Mouse (Mus musculus) liver, embryonic 14.5 days (tissue): ENCODE results near the gene Mnd1. TPM values are rescaled to one million over a fixed set of nuclear protein-coding genes. Genes with fewer than 3 reads are reported as not detected.
A peak's percentile ranks its signal among the peaks of the same experiment; 100 is the strongest.

Experiments used
- ATAC-seq: fragments of 200-750 bp; cut with Nextera tagmentation; 2 replicates; pipeline ENCODE4 v1.8.0; 2017; ENCODE audit warnings: moderate number of reproducible peaks, mild to moderate bottlenecking, moderate library complexity; ENCODE audit not compliant: insufficient read depth
- DNase-seq, 3 experiments: peaks; one replicate each; pipeline ENCODE4 v3.0.0-alpha.2; 2012 to 2013; ENCODE audit warnings: low read depth in 3 of 3, low spot score in 3 of 3
- H3K27ac ChIP-seq: fragments of 300-500 bp; sonication (generic); 2 replicates; pipeline ENCODE4 v1.5.1; 2014; ENCODE audit warnings: moderate library complexity, mild to moderate bottlenecking, control low read depth, inconsistent platforms
- H3K27me3 ChIP-seq: fragments of 300-500 bp; sonication (generic); 2 replicates; pipeline ENCODE4 v1.6.1; 2014; ENCODE audit warnings: mild to moderate bottlenecking, low read length, moderate library complexity; ENCODE audit not compliant: control insufficient read depth, insufficient read depth
- H3K36me3 ChIP-seq: fragments of 300-500 bp; sonication (generic); replicated peaks from 2 replicates; pipeline ENCODE4 v1.6.1; 2014; ENCODE audit warnings: low read depth; ENCODE audit not compliant: control insufficient read depth, insufficient read depth
- H3K4me1 ChIP-seq, 2 experiments: fragments of 200-500 bp in 1 of 2; fragments of 300-500 bp in 1 of 2; sonication (generic) in 1 of 2; replicated peaks; 2 replicates each; pipeline ENCODE4 v1.6.1; 2012 to 2014; ENCODE audit warnings: antibody characterized with exemption in 1 of 2, inconsistent platforms in 1 of 2, low read length in 1 of 2; ENCODE audit not compliant: control insufficient read depth in 2 of 2, insufficient read depth in 2 of 2
- H3K4me2 ChIP-seq: fragments of 300-500 bp; sonication (generic); 2 replicates; pipeline ENCODE4 v1.6.1; 2014; ENCODE audit warnings: low read depth, mild to moderate bottlenecking, control low read depth, moderate library complexity
- H3K4me3 ChIP-seq, 2 experiments: fragments of 200-500 bp in 1 of 2; fragments of 300-500 bp in 1 of 2; sonication (generic) in 1 of 2; 2 replicates each; pipeline ENCODE4 v1.5.1; 2012 to 2014; ENCODE audit warnings: low read depth in 2 of 2, low read length in 2 of 2, mild to moderate bottlenecking in 2 of 2, control low read depth in 1 of 2, inconsistent platforms in 1 of 2, moderate library complexity in 1 of 2; ENCODE audit not compliant: insufficient read depth in 1 of 2
- H3K9ac ChIP-seq: fragments of 300-500 bp; sonication (generic); replicated peaks from 2 replicates; pipeline ENCODE4 v1.6.1; 2014; ENCODE audit warnings: mild to moderate bottlenecking, control low read depth, moderate library complexity
- H3K9me3 ChIP-seq: fragments of 300-500 bp; sonication (generic); 2 replicates; pipeline ENCODE4 v1.6.1; 2016; ENCODE audit warnings: low read length, mixed read lengths; ENCODE audit not compliant: control insufficient read depth
- CTCF ChIP-seq: IDR thresholded peaks from 2 replicates; pipeline ENCODE4 v1.5.1; 2016; ENCODE audit warnings: antibody characterized with exemption, low read depth, control low read depth
- EP300 ChIP-seq: IDR thresholded peaks from 2 replicates; pipeline ENCODE4 v1.6.1; 2016; ENCODE audit warnings: antibody characterized with exemption, low read depth
- WGBS: fragments of 180-500 bp; shearing (Covaris S2); extraction: QIAGEN DNeasy Blood & Tissue Kit; methylation state at CpG from one replicate; pipeline ENCODE4 v1.1.7; 2014; ENCODE audit not compliant: insufficient replicate concordance; 5-methylcytosine and 5-hydroxymethylcytosine counted together
- polyA plus RNA-seq, 2 experiments: library from polyadenylated mRNA; depleted of rRNA in 1 of 2; stranded (reverse) in 1 of 2; unstranded in 1 of 2; fragments of >200 nt; fragmentation: Nextera tagmentation in 1 of 2; extraction: Ambion mirVana in 1 of 2; gene quantifications; 2 replicates each; pipeline versions ENCODE4 v1.2.1 to v1.2.3; 2012 to 2014

Gene Mnd1
- polyA plus RNA-seq, 2 experiments: 6.2 TPM

- peak overlapping the region; percentile 97 for H3K9ac ChIP-seq
- no peaks in the 10 kb centered on the region; the same call in 1 of the 2 replicates for H3K36me3 ChIP-seq
- TF ChIP-seq CTCF (no peak), EP300 (no peak)
- H3K4me3 ChIP-seq: peak overlapping the region; percentile 52 to 98
- peak overlapping the region; percentile 100 for H3K4me2 ChIP-seq
- H3K27me3 ChIP-seq: no peaks in the 10 kb centered on the region
- peak overlapping the region; percentile 93 for H3K27ac ChIP-seq
- 47% methylated on average over 1 of the region's 1 CpGs for WGBS
- H3K4me1 ChIP-seq: peaks cover 57 to 58% of the 10 kb centered on the region in 2 experiments
- no peaks in the 10 kb centered on the region for H3K9me3 ChIP-seq
- ATAC-seq (no peak), DNase-seq (no peak)
Measured at GRCm38 (mm10) chr3:84038126-84038525, 117.5 kb downstream of the Mnd1 start.

Other genes starting within 250 kb of the Mnd1 start
- 17.9 and 18.9 TPM in 2 replicates for gene Tmem131l, start 115.6 kb downstream of the Mnd1 start, polyA plus RNA-seq (2012; rRNA removed)
- 24.5 and 25.3 TPM in 2 replicates for gene Tmem131l, start 115.6 kb downstream of the Mnd1 start, polyA plus RNA-seq (2014; fragmentation: Nextera tagmentation; extraction: Ambion mirVana)
- 0.17 TPM in 1 of 2 replicates, not detected in the other for gene Gm6525, start 18.3 kb upstream of the Mnd1 start, polyA plus RNA-seq (2012; rRNA removed)
- gene Gm6525, start 18.3 kb upstream of the Mnd1 start, polyA plus RNA-seq (2014; fragmentation: Nextera tagmentation; extraction: Ambion mirVana): 0.37 TPM in 1 of 2 replicates, not detected in the other
- gene Trim2, start 151.1 kb upstream of the Mnd1 start, polyA plus RNA-seq (2012; rRNA removed): 2.1 and 2.5 TPM in 2 replicates
- 3.5 and 4.7 TPM in 2 replicates for gene Trim2, start 151.1 kb upstream of the Mnd1 start, polyA plus RNA-seq (2014; fragmentation: Nextera tagmentation; extraction: Ambion mirVana)